Mouse (Mus musculus): ENCODE data around the gene Vamp2. TPM values are rescaled to one million over a fixed set of nuclear protein-coding genes. Genes with fewer than 3 reads are reported as not detected.

Gene Vamp2
- total and polyA plus RNA-seq, 2 experiments, result 5.2 to 36.9 TPM

DNA sequence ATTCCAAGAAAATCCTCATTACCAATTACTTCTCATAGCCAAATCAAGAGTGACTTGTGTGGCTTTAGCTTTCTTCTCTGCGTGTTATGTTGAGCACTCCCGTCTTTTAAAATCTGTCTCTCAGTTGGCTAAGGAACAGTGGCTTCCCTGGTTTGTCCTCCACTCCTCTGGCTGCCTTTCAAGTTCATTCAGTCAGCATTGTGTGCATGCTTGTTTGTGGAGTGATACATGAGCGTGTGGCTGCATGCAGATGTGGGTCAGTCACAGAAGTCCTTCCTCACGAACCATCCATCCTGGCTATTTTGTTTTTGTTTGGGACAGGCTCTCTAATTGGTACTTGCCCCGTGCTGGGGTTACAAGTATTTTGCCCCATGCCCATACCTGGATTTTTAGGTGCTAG, 11.7 kb upstream of the Vamp2 start:
- Histone ChIP-seq H3K79me2 (ENCODE audit: control insufficient read depth, insufficient read depth, low read length) (no peaks in the 10 kb centered on the region), H3K9ac (ENCODE audit: low read depth, low read length) (no peak overlapping the region), H3K4me1 (ENCODE audit: control insufficient read depth, insufficient read depth, low read length) (no peaks in the 10 kb centered on the region), H3K4me3 (ENCODE audit: insufficient read depth, low read depth, low read length) (no peak overlapping the region), H3K27me3 (ENCODE audit: control insufficient read depth, insufficient read depth, low read length) (no peaks in the 10 kb centered on the region), H3K27ac (replicated peaks; ENCODE audit: insufficient read depth, low read depth, low read length) (no peak overlapping the region), H3K36me3 (ENCODE audit: control insufficient read depth, insufficient read depth, low read length) (no peaks in the 10 kb centered on the region)
- DNase-seq (ENCODE audit: extremely low read depth, low read depth, low spot score), result no peak
- 84% methylated on average over 5 of the region's 5 CpGs for WGBS
- TF ChIP-seq CTCF (IDR thresholded peaks at IDR 0.05; ENCODE audit: low read depth, low read length), result no peak

DNA sequence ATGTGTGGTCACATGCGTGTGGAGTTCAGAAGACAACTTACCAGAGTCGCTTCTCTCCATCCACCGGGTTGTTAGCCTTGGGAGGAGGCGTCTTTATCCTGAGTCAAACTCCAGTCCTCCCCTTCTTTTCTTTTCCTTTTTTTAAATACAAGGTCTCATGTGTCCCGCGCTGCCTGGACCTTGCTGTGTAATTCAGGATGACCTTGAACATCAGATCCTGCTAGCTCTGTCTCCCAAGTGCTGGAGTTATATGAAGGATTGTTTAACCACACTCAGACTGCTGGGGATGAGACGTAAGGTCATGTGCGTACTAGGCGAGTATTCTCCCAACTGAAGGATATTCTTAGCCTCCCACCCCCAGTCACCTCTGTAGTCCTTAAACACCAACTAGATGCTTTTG, 11.0 kb upstream of the Vamp2 start:
- no peaks in the 10 kb centered on the region for H3K27me3 ChIP-seq (ENCODE audit: control insufficient read depth, insufficient read depth, low read length)
- no peak overlapping the region for H3K4me3 ChIP-seq (ENCODE audit: insufficient read depth, low read depth, low read length)
- H3K79me2 ChIP-seq (ENCODE audit: control insufficient read depth, insufficient read depth, low read length), result no peaks in the 10 kb centered on the region
- no peak for TF ChIP-seq CTCF (IDR thresholded peaks at IDR 0.05; ENCODE audit: low read depth, low read length)
- TF ChIP-seq POLR2A (IDR thresholded peaks at IDR 0.05; ENCODE audit: extremely low read depth, insufficient read depth, low read length), result no peak
- no peak overlapping the region for H3K9ac ChIP-seq (ENCODE audit: low read depth, low read length)
- 88% methylated on average over 9 of the region's 9 CpGs for WGBS
- H3K27ac ChIP-seq (replicated peaks; ENCODE audit: insufficient read depth, low read depth, low read length), result no peak overlapping the region
- H3K4me1 ChIP-seq (ENCODE audit: control insufficient read depth, insufficient read depth, low read length), result no peaks in the 10 kb centered on the region
- no peaks in the 10 kb centered on the region for H3K36me3 ChIP-seq (ENCODE audit: control insufficient read depth, insufficient read depth, low read length)
- DNase-seq (ENCODE audit: extremely low read depth, low read depth, low spot score), result no peak

DNA sequence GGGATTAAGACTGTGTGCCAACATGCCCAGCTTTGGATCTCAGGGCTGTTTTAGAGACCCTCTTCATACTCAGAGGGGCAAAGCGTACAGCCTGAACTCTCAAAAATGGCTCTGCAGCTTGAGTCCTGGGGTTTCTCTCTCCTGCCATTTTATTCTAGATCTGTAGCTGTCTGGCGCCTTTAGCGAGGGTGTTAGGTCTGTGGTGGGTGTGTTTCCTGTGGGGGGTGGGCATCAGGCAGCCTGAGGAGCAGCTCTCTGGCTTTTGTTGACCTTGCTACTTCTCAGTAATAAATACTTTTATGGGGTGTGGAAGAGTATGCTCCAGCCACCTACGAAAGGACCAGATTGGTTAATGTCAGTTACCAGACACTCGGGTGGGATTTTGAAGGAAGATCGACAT, 10.2 kb upstream of the Vamp2 start:
- Histone ChIP-seq H3K9ac (ENCODE audit: low read depth, low read length) (no peak overlapping the region), H3K27ac (replicated peaks; ENCODE audit: insufficient read depth, low read depth, low read length) (no peak overlapping the region), H3K36me3 (ENCODE audit: control insufficient read depth, insufficient read depth, low read length) (no peaks in the 10 kb centered on the region), H3K4me3 (ENCODE audit: insufficient read depth, low read depth, low read length) (no peak overlapping the region), H3K27me3 (ENCODE audit: control insufficient read depth, insufficient read depth, low read length) (no peaks in the 10 kb centered on the region), H3K4me1 (ENCODE audit: control insufficient read depth, insufficient read depth, low read length) (no peaks in the 10 kb centered on the region), H3K79me2 (ENCODE audit: control insufficient read depth, insufficient read depth, low read length) (no peaks in the 10 kb centered on the region)
- 92% methylated on average over 6 of the region's 6 CpGs for WGBS
- TF ChIP-seq CTCF (IDR thresholded peaks at IDR 0.05; ENCODE audit: low read depth, low read length) (no peak), POLR2A (IDR thresholded peaks at IDR 0.05; ENCODE audit: extremely low read depth, insufficient read depth, low read length) (no peak)
- no peak for DNase-seq (ENCODE audit: extremely low read depth, low read depth, low spot score)

DNA sequence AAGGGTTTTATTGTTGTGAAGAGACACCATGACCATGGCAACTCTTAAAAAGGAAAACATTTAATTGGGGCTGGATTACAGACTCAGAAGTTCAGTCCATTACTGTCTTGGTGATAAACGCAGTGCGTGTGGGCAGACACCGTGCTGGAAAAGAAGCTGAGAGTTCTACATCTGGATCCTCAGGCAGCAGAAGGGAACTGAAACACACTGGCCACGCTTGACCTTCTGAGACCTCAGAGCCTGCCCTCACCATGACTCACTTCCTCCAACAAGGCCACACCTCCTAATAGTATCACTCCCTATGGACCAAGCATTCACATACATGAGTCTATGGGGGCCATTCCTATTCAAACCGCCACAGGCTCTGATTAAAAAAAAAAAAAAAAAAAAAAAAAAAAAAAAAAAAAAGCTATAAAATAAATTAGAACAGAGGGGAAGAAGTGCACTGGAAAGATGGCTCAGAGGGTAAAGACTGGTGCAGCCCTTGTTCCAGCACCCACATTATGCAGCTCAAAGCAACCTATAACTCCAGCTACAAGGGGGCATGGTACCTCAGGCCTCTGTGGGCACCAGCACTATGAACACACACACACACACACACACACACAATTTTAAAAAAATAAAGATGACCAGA, 9.4 kb upstream of the Vamp2 start:
- Histone ChIP-seq H3K4me1 (ENCODE audit: control insufficient read depth, insufficient read depth, low read length) (no peaks in the 10 kb centered on the region), H3K36me3 (ENCODE audit: control insufficient read depth, insufficient read depth, low read length) (no peaks in the 10 kb centered on the region), H3K27me3 (ENCODE audit: control insufficient read depth, insufficient read depth, low read length) (no peaks in the 10 kb centered on the region), H3K4me3 (ENCODE audit: insufficient read depth, low read depth, low read length) (no peak overlapping the region), H3K9ac (ENCODE audit: low read depth, low read length) (no peak overlapping the region), H3K79me2 (ENCODE audit: control insufficient read depth, insufficient read depth, low read length) (no peaks in the 10 kb centered on the region), H3K27ac (replicated peaks; ENCODE audit: insufficient read depth, low read depth, low read length) (no peak overlapping the region)
- no peak for TF ChIP-seq POLR2A (IDR thresholded peaks at IDR 0.05; ENCODE audit: extremely low read depth, insufficient read depth, low read length)
- DNase-seq (ENCODE audit: extremely low read depth, low read depth, low spot score), result peak; percentile 43
- 77% methylated on average over 5 of the region's 5 CpGs for WGBS

DNA sequence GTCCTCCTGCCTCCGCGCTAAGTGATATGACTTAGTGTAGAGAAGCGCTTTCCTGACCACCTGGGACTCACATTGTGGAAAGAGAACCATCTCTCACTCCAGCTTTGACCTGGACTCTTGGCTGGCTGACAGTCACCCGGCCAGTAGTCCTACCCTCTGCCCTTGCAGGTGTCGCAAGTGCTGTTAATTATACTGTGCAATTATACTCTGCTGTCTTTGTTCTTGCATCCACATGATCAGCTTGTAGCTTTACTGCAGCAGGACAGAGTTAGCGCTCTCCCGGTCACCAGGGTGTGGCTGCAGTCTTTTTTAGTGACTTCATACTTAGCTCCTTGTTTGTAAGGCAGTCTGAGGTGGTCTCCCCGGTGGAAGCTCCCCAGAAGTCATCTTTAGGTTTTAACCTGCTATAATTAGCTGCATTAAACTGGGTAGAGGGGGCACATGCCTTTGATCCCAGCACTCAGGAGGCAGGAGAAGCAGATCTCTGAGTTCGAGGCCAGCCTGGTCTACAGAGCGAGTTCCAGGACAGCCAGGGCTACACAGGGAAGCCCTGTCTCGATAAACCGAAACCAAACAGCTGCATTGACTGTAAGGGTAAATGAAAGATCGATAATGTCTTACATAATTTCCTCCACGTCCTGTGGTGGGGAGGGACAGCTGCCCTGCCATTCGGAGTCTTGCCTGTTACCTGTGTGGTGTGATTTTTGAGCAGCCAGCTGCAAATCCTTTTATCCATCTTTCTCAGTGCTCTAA, 8.0 kb upstream of the Vamp2 start:
- Histone ChIP-seq H3K27me3 (ENCODE audit: control insufficient read depth, insufficient read depth, low read length) (no peaks in the 10 kb centered on the region), H3K9ac (ENCODE audit: low read depth, low read length) (no peak overlapping the region), H3K79me2 (ENCODE audit: control insufficient read depth, insufficient read depth, low read length) (no peaks in the 10 kb centered on the region), H3K4me1 (ENCODE audit: control insufficient read depth, insufficient read depth, low read length) (no peaks in the 10 kb centered on the region), H3K4me3 (ENCODE audit: insufficient read depth, low read depth, low read length) (no peak overlapping the region), H3K36me3 (ENCODE audit: control insufficient read depth, insufficient read depth, low read length) (no peaks in the 10 kb centered on the region), H3K27ac (replicated peaks; ENCODE audit: insufficient read depth, low read depth, low read length) (peak overlapping the region; percentile 32; the same call in 1 of the 2 replicates)
- no peak for TF ChIP-seq POLR2A (IDR thresholded peaks at IDR 0.05; ENCODE audit: extremely low read depth, insufficient read depth, low read length)
- no peak for TF ChIP-seq CTCF (IDR thresholded peaks at IDR 0.05; ENCODE audit: low read depth, low read length)
- 40% methylated on average over 15 of the region's 15 CpGs for WGBS
- DNase-seq (ENCODE audit: extremely low read depth, low read depth, low spot score), result peak; percentile 78

DNA sequence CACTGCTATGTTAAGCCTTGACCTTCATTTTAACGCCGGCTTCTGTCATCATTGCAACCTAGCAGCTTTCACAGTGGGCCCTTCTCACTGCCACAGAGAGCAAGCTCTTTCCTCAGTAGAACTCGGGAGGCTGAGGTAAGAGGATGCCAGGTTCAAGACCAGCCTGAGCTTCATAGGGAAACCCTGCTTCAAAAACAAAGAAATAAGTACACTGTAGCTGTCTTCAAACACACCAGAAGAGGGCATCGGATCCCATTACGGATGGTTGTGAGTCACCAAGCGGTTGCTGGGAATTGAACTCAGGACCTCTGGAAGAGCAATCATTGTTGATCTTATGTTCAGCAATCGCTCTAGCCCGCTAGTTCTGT, 7.5 kb upstream of the Vamp2 start:
- Histone ChIP-seq H3K27me3 (ENCODE audit: control insufficient read depth, insufficient read depth, low read length) (no peaks in the 10 kb centered on the region), H3K4me3 (ENCODE audit: insufficient read depth, low read depth, low read length) (no peak overlapping the region), H3K27ac (replicated peaks; ENCODE audit: insufficient read depth, low read depth, low read length) (0 out of 2 replicates have a peak overlapping the region, but pooled peaks have one; percentile 9), H3K4me1 (ENCODE audit: control insufficient read depth, insufficient read depth, low read length) (no peaks in the 10 kb centered on the region), H3K36me3 (ENCODE audit: control insufficient read depth, insufficient read depth, low read length) (no peaks in the 10 kb centered on the region), H3K9ac (ENCODE audit: low read depth, low read length) (no peak overlapping the region), H3K79me2 (ENCODE audit: control insufficient read depth, insufficient read depth, low read length) (no peaks in the 10 kb centered on the region)
- WGBS, result 79% methylated on average over 8 of the region's 8 CpGs
- DNase-seq (ENCODE audit: extremely low read depth, low read depth, low spot score), result no peak
- TF ChIP-seq POLR2A (IDR thresholded peaks at IDR 0.05; ENCODE audit: extremely low read depth, insufficient read depth, low read length) (no peak), CTCF (IDR thresholded peaks at IDR 0.05; ENCODE audit: low read depth, low read length) (no peak)

All from liver, adult 2 months (tissue).